Comparison of ENCODE assay signal across 23 mouse cellular contexts in genomic region chr4:52118439-52119072, GRCm38 (mm10).
DNase-seq lines count a peak whose midpoint lies in the region; ATAC-seq and TF ChIP-seq lines count a peak whose summit lies in the region.
"Had no signal": no experiment of that assay in that cellular context is flagged by ENCODE, and none has a peak within 500 bp of the region (broad histone marks: within the 10 kb centered on the region; RNA-seq: fewer than 3 reads in every experiment).

No protein-coding gene starts in this region.

- no peak overlapping the region for H3K4me3 ChIP-seq in embryonic facial prominence, embryonic 14.5 days (ENCODE audit: low read depth, low read length)
- H3K4me3 ChIP-seq in embryonic facial prominence, embryonic 10.5 days: no peak overlapping the region
- H3K4me3 ChIP-seq in hindbrain, embryonic 16.5 days (ENCODE audit: low read length): no peak overlapping the region
- no peak overlapping the region for H3K4me3 ChIP-seq in hindbrain, embryonic 10.5 days
- H3K4me3 ChIP-seq in lung, embryonic 14.5 days (ENCODE audit: low read depth, low read length): no peak overlapping the region
- H3K4me3 ChIP-seq: left cerebral cortex, adult 2 months; limb, embryonic 13.5 days; neural tube, embryonic 13.5 days had no signal

- H3K27ac ChIP-seq in embryonic facial prominence, embryonic 14.5 days (replicated peaks; ENCODE audit: low read depth, low read length): no peak overlapping the region
- no peak overlapping the region for H3K27ac ChIP-seq in embryonic facial prominence, embryonic 10.5 days (replicated peaks)
- no peak overlapping the region for H3K27ac ChIP-seq in hindbrain, embryonic 16.5 days (ENCODE audit: low read depth, low read length)
- no peak overlapping the region for H3K27ac ChIP-seq in hindbrain, embryonic 10.5 days
- H3K27ac ChIP-seq in lung, embryonic 14.5 days (ENCODE audit: low read depth): no peak overlapping the region
- H3K27ac ChIP-seq: left cerebral cortex, adult 2 months; limb, embryonic 13.5 days; neural tube, embryonic 13.5 days had no signal

- H3K9ac ChIP-seq in embryonic facial prominence, embryonic 14.5 days (ENCODE audit: low read depth, low read length): no peak overlapping the region
- H3K9ac ChIP-seq in hindbrain, embryonic 16.5 days (ENCODE audit: low read depth, low read length): no peak overlapping the region
- no peak overlapping the region for H3K9ac ChIP-seq in lung, embryonic 14.5 days
- H3K9ac ChIP-seq: limb, embryonic 13.5 days; neural tube, embryonic 13.5 days had no signal

- no peak overlapping the region for H3K4me2 ChIP-seq in embryonic facial prominence, embryonic 14.5 days (ENCODE audit: low read depth, low read length)
- H3K4me2 ChIP-seq in hindbrain, embryonic 16.5 days (ENCODE audit: low read length): no peak overlapping the region
- no peak overlapping the region for H3K4me2 ChIP-seq in lung, embryonic 14.5 days
- H3K4me2 ChIP-seq: limb, embryonic 13.5 days; liver, embryonic 11.5 days; neural tube, embryonic 13.5 days had no signal

- no peaks in the 10 kb centered on the region for H3K27me3 ChIP-seq in embryonic facial prominence, embryonic 14.5 days (replicated peaks; ENCODE audit: control insufficient read depth, insufficient read depth, low read length)
- no peaks in the 10 kb centered on the region for H3K27me3 ChIP-seq in embryonic facial prominence, embryonic 10.5 days (replicated peaks; ENCODE audit: low read depth, poor library complexity, severe bottlenecking)
- H3K27me3 ChIP-seq in hindbrain, embryonic 16.5 days (replicated peaks; ENCODE audit: control insufficient read depth, insufficient read depth, low read length): no peaks in the 10 kb centered on the region
- no peaks in the 10 kb centered on the region for H3K27me3 ChIP-seq in hindbrain, embryonic 10.5 days (ENCODE audit: insufficient read depth, poor library complexity, severe bottlenecking)
- no peaks in the 10 kb centered on the region for H3K27me3 ChIP-seq in lung, embryonic 14.5 days (ENCODE audit: insufficient read depth, low read length)
- H3K27me3 ChIP-seq: CH12.LX; limb, embryonic 13.5 days; neural tube, embryonic 13.5 days had no signal

- H3K9me3 ChIP-seq in embryonic facial prominence, embryonic 14.5 days (ENCODE audit: control insufficient read depth, low read length): no peaks in the 10 kb centered on the region
- no peaks in the 10 kb centered on the region for H3K9me3 ChIP-seq in embryonic facial prominence, embryonic 10.5 days
- no peaks in the 10 kb centered on the region for H3K9me3 ChIP-seq in hindbrain, embryonic 16.5 days (ENCODE audit: control insufficient read depth, low read length)
- no peaks in the 10 kb centered on the region for H3K9me3 ChIP-seq in hindbrain, embryonic 10.5 days
- no peaks in the 10 kb centered on the region for H3K9me3 ChIP-seq in lung, embryonic 14.5 days (ENCODE audit: low read depth, low read length)
- H3K9me3 ChIP-seq: limb, embryonic 13.5 days; neural tube, embryonic 13.5 days had no signal

- 58% methylated on average over 3 of the region's 3 CpGs for WGBS in embryonic facial prominence, embryonic 14.5 days
- 81% methylated on average over 3 of the region's 3 CpGs for WGBS in embryonic facial prominence, embryonic 10.5 days
- 49% methylated on average over 3 of the region's 3 CpGs for WGBS in hindbrain, embryonic 16.5 days
- 86% methylated on average over 3 of the region's 3 CpGs for whole genome bisulfite sequencing in hindbrain, embryonic 10.5 days
- 43% methylated on average over 3 of the region's 3 CpGs for WGBS in lung, embryonic 14.5 days

- peak; percentile 11 for DNase-seq in embryonic facial prominence, embryonic 14.5 days (ENCODE audit: low spot score)
- DNase-seq in embryonic facial prominence, embryonic 10.5 days (ENCODE audit: low spot score): no peak
- no peak for DNase-seq in hindbrain, embryonic 10.5 days (ENCODE audit: low spot score)
- peak; percentile 54 for DNase-seq in lung, embryonic 14.5 days
- no peak for DNase-seq in lung, postnatal 36 days
- peak; percentile 33 for DNase-seq in Muller cell, postnatal 12 days (ENCODE audit: inconsistent ontology term)
- DNase-seq: adrenal gland, adult 8-10 months; cerebellum, adult 8-10 months; cerebellum, postnatal 25 days; gastrocnemius, postnatal 10 days; heart, postnatal 14 days; kidney, adult 9 months; kidney, postnatal 25 days; right cerebral cortex, postnatal 14 days had no signal

- H3K4me1 ChIP-seq in embryonic facial prominence, embryonic 14.5 days (ENCODE audit: control insufficient read depth, insufficient read depth, low read length): no peaks in the 10 kb centered on the region; the same call in 1 of the 2 replicates
- no peaks in the 10 kb centered on the region for H3K4me1 ChIP-seq in embryonic facial prominence, embryonic 10.5 days
- no peaks in the 10 kb centered on the region for H3K4me1 ChIP-seq in hindbrain, embryonic 16.5 days (ENCODE audit: control insufficient read depth, insufficient read depth, low read depth, low read length)
- no peaks in the 10 kb centered on the region for H3K4me1 ChIP-seq in hindbrain, embryonic 10.5 days (replicated peaks)
- no peaks in the 10 kb centered on the region for H3K4me1 ChIP-seq in lung, embryonic 14.5 days (ENCODE audit: insufficient read depth)
- H3K4me1 ChIP-seq: limb, embryonic 13.5 days; neural tube, embryonic 13.5 days had no signal

- TF ChIP-seq CTCF in lung, embryonic 14.5 days (IDR thresholded peaks at IDR 0.05; ENCODE audit: low read depth): no peak

- no peaks in the 10 kb centered on the region for H3K36me3 ChIP-seq in embryonic facial prominence, embryonic 14.5 days (ENCODE audit: control insufficient read depth, insufficient read depth, low read length)
- no peaks in the 10 kb centered on the region for H3K36me3 ChIP-seq in embryonic facial prominence, embryonic 10.5 days (replicated peaks)
- no peaks in the 10 kb centered on the region for H3K36me3 ChIP-seq in hindbrain, embryonic 16.5 days (ENCODE audit: control insufficient read depth, insufficient read depth, low read length)
- no peaks in the 10 kb centered on the region for H3K36me3 ChIP-seq in hindbrain, embryonic 10.5 days
- no peaks in the 10 kb centered on the region for H3K36me3 ChIP-seq in lung, embryonic 14.5 days (ENCODE audit: insufficient read depth)
- H3K36me3 ChIP-seq: limb, embryonic 13.5 days; neural tube, embryonic 13.5 days had no signal

- no peak for ATAC-seq in embryonic facial prominence, embryonic 14.5 days (ENCODE audit: low read depth)
- ATAC-seq in hindbrain, embryonic 16.5 days: 0 out of 2 replicates have a peak, but pooled peaks have one; percentile 34
- peak; percentile 63; the same call in 1 of the 2 replicates for ATAC-seq in lung, embryonic 14.5 days (ENCODE audit: insufficient read depth)
- no peak for ATAC-seq in frontal cortex, adult (ENCODE audit: low TSS enrichment)
- ATAC-seq: intestine, postnatal 0 days; lung, postnatal 0 days had no signal

Comparison
In these comparisons a context has a peak if more than half of its experiments do, and no peak if none do; other contexts are left out.
1. DNase-seq: peak in embryonic facial prominence, embryonic 14.5 days (single experiment), lung, embryonic 14.5 days (single experiment) and Muller cell, postnatal 12 days (single experiment); none in embryonic facial prominence, embryonic 10.5 days (single experiment), hindbrain, embryonic 10.5 days (single experiment) and lung, postnatal 36 days (single experiment).
2. ATAC-seq: peak in hindbrain, embryonic 16.5 days (single experiment) and lung, embryonic 14.5 days (single experiment); none in embryonic facial prominence, embryonic 14.5 days (single experiment) and frontal cortex, adult (single experiment).